Mouse (Mus musculus) limb, embryonic 14.5 days (tissue): ENCODE data around the gene Eif6. TPM values are rescaled to one million over a fixed set of nuclear protein-coding genes. Genes with fewer than 3 reads are reported as not detected.
"Not testable (repeated sequence)": the region's sequence is repeated elsewhere in the genome, so short reads cannot be mapped to it uniquely, and the experiment has no call there.

ENCODE experiments used
- ATAC-seq: fragments of 200-750 bp; cut with Nextera tagmentation; 2 replicates; pipeline ENCODE4 v1.8.0; 2017; ENCODE audit warnings: low read depth, moderate number of reproducible peaks, moderate TSS enrichment; ENCODE audit not compliant: low FRiP score
- DNase-seq: peaks from one replicate; pipeline ENCODE4 v3.0.0-alpha.2; 2015; ENCODE audit warnings: low spot score
- H3K27ac ChIP-seq: fragments of 300-500 bp; sonication (generic); replicated peaks from 2 replicates; pipeline ENCODE4 v1.5.1; 2014; ENCODE audit warnings: low read depth, mild to moderate bottlenecking, low read length, moderate library complexity, mixed read lengths
- H3K27me3 ChIP-seq: fragments of 300-500 bp; sonication (generic); 2 replicates; pipeline ENCODE4 v1.6.1; 2014; ENCODE audit warnings: low read length, mixed read lengths; ENCODE audit not compliant: control insufficient read depth, insufficient read depth
- H3K36me3 ChIP-seq: fragments of 300-500 bp; sonication (generic); 2 replicates; pipeline ENCODE4 v1.6.1; 2014; ENCODE audit warnings: mild to moderate bottlenecking, low read length, moderate library complexity, mixed read lengths; ENCODE audit not compliant: control insufficient read depth, insufficient read depth
- H3K4me1 ChIP-seq: fragments of 300-500 bp; sonication (generic); 2 replicates; pipeline ENCODE4 v1.6.1; 2014; ENCODE audit warnings: antibody characterized with exemption, low read length, mixed read lengths; ENCODE audit not compliant: control insufficient read depth, insufficient read depth
- H3K4me2 ChIP-seq: fragments of 300-500 bp; sonication (generic); replicated peaks from 2 replicates; pipeline ENCODE4 v1.6.1; 2014; ENCODE audit warnings: low read depth, mild to moderate bottlenecking, low read length, moderate library complexity; ENCODE audit not compliant: severe bottlenecking
- H3K4me3 ChIP-seq: fragments of 300-500 bp; sonication (generic); replicated peaks from 2 replicates; pipeline ENCODE4 v1.5.1; 2014; ENCODE audit warnings: low read length
- H3K9ac ChIP-seq: fragments of 300-500 bp; sonication (generic); 2 replicates; pipeline ENCODE4 v1.6.1; 2014; ENCODE audit warnings: mild to moderate bottlenecking, low read depth, low read length, moderate library complexity; ENCODE audit not compliant: severe bottlenecking
- H3K9me3 ChIP-seq: fragments of 300-500 bp; sonication (generic); 2 replicates; pipeline ENCODE4 v1.6.1; 2016; ENCODE audit warnings: low read length; ENCODE audit not compliant: control insufficient read depth
- POLR2A ChIP-seq: fragments of 200-500 bp; IDR thresholded peaks from 2 replicates; pipeline ENCODE4 v1.8.0; 2012; ENCODE audit warnings: inconsistent platforms, mild to moderate bottlenecking, moderate library complexity, borderline replicate concordance; ENCODE audit not compliant: insufficient read depth, insufficient read length; ENCODE audit errors: extremely low read depth
- WGBS: fragments of 180-500 bp; shearing (Covaris S2); extraction: QIAGEN DNeasy Blood & Tissue Kit; methylation state at CpG from one replicate; pipeline ENCODE4 v1.1.7; 2014; 5-methylcytosine and 5-hydroxymethylcytosine counted together
- polyA plus RNA-seq, 2 experiments: library from polyadenylated mRNA; depleted of rRNA in 1 of 2; stranded (reverse) in 1 of 2; unstranded in 1 of 2; fragments of >200 nt; fragmentation: Nextera tagmentation in 1 of 2; extraction: Ambion mirVana in 1 of 2; gene quantifications; 2 replicates each; pipeline versions ENCODE4 v1.2.1 to v1.2.3; 2012 to 2014

Gene Eif6
- polyA plus RNA-seq, 2 experiments = 95.8 to 174 TPM

DNA sequence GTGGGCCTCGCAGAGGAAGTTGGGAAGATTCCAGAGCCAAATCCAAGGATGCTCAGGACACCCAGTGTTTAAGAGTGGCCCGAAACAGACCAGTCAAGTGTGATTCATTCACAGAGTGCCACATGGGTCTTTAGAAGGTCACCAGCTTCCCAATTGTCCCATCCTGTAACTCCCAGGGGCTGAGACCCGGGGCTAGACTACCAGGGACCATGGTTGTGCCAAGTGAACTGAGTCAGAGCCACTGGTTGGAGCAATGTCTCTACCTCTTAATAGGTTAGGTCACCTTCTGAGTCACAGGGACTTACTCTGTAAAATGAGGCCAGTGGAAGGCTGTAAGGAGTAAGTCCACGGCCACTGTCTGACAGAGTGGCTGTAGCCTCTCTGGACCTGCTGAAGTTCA is 12.2 kb upstream of the Eif6 start:
- Histone ChIP-seq H3K27ac (no peak overlapping the region), H3K4me2 (no peak overlapping the region), H3K4me1 (no peaks in the 10 kb centered on the region), H3K27me3 (no peaks in the 10 kb centered on the region), H3K9ac (no peak overlapping the region), H3K4me3 (no peak overlapping the region), H3K36me3 (no peaks in the 10 kb centered on the region), H3K9me3 (no peaks in the 10 kb centered on the region)
- no peak for TF ChIP-seq POLR2A
- no peak for DNase-seq
- 82% methylated on average over 4 of the region's 4 CpGs for WGBS
- ATAC-seq = no peak

DNA sequence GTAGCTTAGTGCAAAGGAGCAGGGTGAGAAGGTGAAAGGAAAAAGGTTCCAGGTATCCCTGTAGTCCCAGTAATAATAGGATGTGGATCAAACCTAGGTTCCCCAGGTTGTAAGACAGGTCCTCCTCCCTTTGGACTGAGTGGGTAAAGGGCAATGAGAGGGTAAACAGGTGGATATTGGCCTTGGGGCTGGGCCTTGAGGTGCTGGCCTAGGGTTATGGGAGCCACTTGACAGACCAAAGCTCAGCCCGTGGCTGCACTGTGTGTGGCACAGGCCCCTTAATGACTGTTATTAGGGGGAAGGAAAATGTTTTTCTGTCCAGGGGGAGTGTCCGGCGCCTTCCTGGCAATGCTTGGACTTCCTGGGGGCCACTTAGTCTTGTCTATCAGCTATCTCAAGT is 11.2 kb upstream of the Eif6 start:
- ATAC-seq (no peak), DNase-seq (no peak)
- Histone ChIP-seq H3K9ac (no peak overlapping the region), H3K4me2 (no peak overlapping the region), H3K27me3 (no peaks in the 10 kb centered on the region), H3K9me3 (no peaks in the 10 kb centered on the region), H3K36me3 (no peaks in the 10 kb centered on the region), H3K27ac (no peak overlapping the region), H3K4me3 (no peak overlapping the region), H3K4me1 (no peaks in the 10 kb centered on the region)
- TF ChIP-seq POLR2A = no peak
- 72% methylated on average over 3 of the region's 3 CpGs for WGBS

DNA sequence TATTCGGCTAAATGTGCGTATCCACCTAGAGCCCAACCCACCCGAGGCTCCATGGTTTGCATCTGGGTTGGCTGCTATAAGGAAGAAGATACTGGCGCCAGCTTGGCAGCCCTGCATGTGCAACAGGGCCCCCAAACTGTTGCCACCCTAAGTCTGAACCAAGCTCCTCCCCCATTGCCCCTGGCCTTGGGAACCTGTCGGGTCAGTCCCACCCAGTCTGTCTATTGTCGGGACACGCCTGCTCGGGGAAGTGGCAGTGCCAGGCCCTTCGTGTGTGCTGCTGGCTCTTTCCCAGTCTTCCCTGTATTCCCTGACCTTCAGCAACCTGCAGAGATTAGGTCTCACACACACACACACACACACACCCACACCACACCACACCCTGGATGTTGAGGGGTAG is 8.0 kb upstream of the Eif6 start, which contains the start of gene Fam83c:
TSS of gene Fam83c (minus strand) at position 123 of the 400 bp plus-strand sequence.
- Histone ChIP-seq H3K9ac (no peak within 1 kb of the TSS), H3K27ac (no peak within 1 kb of the TSS), H3K4me1 (no peaks in the 10 kb centered on the region), H3K4me3 (no peak within 1 kb of the TSS), H3K27me3 (no peaks in the 10 kb centered on the region), H3K4me2 (no peak within 1 kb of the TSS), H3K9me3 (no peaks in the 10 kb centered on the region), H3K36me3 (no peaks in the 10 kb centered on the region)
- no peak for TF ChIP-seq POLR2A
- ATAC-seq (no peak), DNase-seq (no peak)
- WGBS = 53% methylated on average over 8 of the region's 9 CpGs

DNA sequence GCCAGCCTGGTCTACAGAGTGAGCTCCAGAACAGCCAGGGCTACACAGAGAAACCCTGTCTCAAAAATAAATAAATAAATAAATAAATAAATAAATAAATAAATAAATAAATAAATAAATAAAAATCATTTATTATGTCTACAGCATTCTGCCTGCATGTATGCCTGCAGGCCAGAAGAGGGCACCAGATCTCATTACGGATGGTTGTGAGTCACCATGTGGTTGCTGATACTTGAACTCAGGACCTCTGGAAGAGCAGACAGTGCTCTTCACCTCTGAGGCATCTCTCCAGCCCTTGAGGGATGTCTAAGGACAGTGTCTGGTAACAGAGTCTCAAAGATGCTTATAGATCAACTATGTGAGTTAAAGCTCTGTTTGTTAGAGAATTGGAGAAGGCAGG is 5.4 kb upstream of the Eif6 start:
- H3K4me3 ChIP-seq, H3K9me3 ChIP-seq, H3K9ac ChIP-seq, DNase-seq, H3K27me3 ChIP-seq, H3K4me2 ChIP-seq, H3K27ac ChIP-seq, H3K36me3 ChIP-seq, ATAC-seq, H3K4me1 ChIP-seq: not testable (repeated sequence)
- 74% methylated on average over 1 of the region's 1 CpGs for WGBS

DNA sequence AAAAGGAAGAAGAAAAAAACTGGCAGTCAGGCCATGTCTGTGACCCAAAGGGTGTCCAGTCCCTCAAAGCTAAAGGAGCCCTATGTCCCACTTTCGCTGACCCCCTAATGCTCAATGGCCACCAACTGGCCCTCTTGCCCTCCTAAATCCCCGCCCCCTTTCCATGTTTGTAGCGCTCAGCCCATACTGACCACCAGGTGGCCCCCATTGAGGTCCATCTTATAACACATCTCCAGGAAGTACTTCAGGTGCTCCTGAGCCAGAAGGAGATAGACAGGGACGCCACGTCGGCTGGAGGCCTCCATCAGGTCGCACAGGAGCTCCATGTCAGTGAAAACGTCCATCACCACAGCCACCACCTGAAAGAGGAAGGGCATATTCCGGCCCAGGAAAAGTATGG is 4.6 kb upstream of the Eif6 start:
- DNase-seq (no peak), ATAC-seq (no peak)
- WGBS = 67% methylated on average over 9 of the region's 9 CpGs
- Histone ChIP-seq H3K4me1 (peaks cover 5% of the 10 kb centered on the region), H3K27ac (no peak overlapping the region), H3K4me3 (no peak overlapping the region), H3K4me2 (no peak overlapping the region), H3K9ac (no peak overlapping the region), H3K27me3 (no peaks in the 10 kb centered on the region), H3K9me3 (no peaks in the 10 kb centered on the region), H3K36me3 (no peaks in the 10 kb centered on the region)
- TF ChIP-seq POLR2A = no peak

DNA sequence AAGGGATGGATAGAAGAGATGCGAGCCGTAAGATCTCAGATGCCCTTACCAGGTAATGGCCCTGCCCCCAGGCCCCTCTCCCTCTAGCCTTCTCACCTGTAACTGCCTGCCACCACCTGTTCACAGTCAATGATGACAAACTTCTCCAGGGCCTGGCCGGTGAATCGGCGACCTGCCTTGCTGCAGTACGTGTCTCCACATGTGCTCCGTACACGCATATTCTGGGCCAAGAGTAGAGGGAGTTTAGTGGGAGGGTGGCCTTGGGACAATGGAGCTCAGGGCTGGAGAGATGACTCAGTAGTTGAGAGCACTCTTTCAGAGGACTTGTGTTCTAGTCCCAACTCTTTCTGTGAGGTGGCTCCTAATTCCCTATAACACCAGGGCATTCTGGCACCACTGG is 4.1 kb upstream of the Eif6 start:
- no peaks in the 10 kb centered on the region for H3K36me3 ChIP-seq
- H3K9ac ChIP-seq = no peak overlapping the region
- no peak overlapping the region for H3K4me3 ChIP-seq
- no peak for TF ChIP-seq POLR2A
- no peak overlapping the region for H3K4me2 ChIP-seq
- no peak for ATAC-seq
- no peak overlapping the region for H3K27ac ChIP-seq
- DNase-seq = no peak
- H3K9me3 ChIP-seq = no peaks in the 10 kb centered on the region
- H3K4me1 ChIP-seq = peaks cover 5% of the 10 kb centered on the region
- no peaks in the 10 kb centered on the region for H3K27me3 ChIP-seq
- WGBS = 90% methylated on average over 8 of the region's 8 CpGs
